Mouse (Mus musculus) stomach, embryonic 15.5 days (tissue): ENCODE measurements around the gene Fbxl15. TPM values are rescaled to one million over a fixed set of nuclear protein-coding genes. Genes with fewer than 3 reads are reported as not detected.

Experiments
- ATAC-seq: fragments of 200-750 bp; cut with Nextera tagmentation; 2 replicates; pipeline ENCODE4 v1.8.0; 2017; ENCODE audit warnings: low read depth, moderate number of reproducible peaks, moderate TSS enrichment; ENCODE audit not compliant: insufficient read depth, low FRiP score
- H3K27ac ChIP-seq: fragments of 300-500 bp; sonication (generic); 2 replicates; pipeline ENCODE4 v1.5.1; 2015; ENCODE audit warnings: mild to moderate bottlenecking, inconsistent platforms
- H3K27me3 ChIP-seq: fragments of 300-500 bp; sonication (generic); replicated peaks from 2 replicates; pipeline ENCODE4 v1.6.1; 2015; ENCODE audit warnings: inconsistent platforms
- H3K36me3 ChIP-seq: fragments of 300-500 bp; sonication (generic); 2 replicates; pipeline ENCODE4 v1.6.1; 2015; ENCODE audit warnings: inconsistent platforms
- H3K4me1 ChIP-seq: fragments of 300-500 bp; sonication (generic); 2 replicates; pipeline ENCODE4 v1.6.1; 2015; ENCODE audit warnings: inconsistent platforms
- H3K4me2 ChIP-seq: fragments of 300-500 bp; sonication (generic); 2 replicates; pipeline ENCODE4 v1.6.1; 2015; ENCODE audit warnings: mild to moderate bottlenecking, inconsistent platforms
- H3K4me3 ChIP-seq: fragments of 300-500 bp; sonication (generic); replicated peaks from 2 replicates; pipeline ENCODE4 v1.5.1; 2015; ENCODE audit warnings: inconsistent platforms
- H3K9ac ChIP-seq: fragments of 300-500 bp; sonication (generic); 2 replicates; pipeline ENCODE4 v1.6.1; 2015; ENCODE audit warnings: inconsistent platforms
- H3K9me3 ChIP-seq: fragments of 300-500 bp; sonication (generic); 2 replicates; pipeline ENCODE4 v1.6.1; 2016; ENCODE audit warnings: inconsistent platforms
- WGBS: fragments of 180-500 bp; shearing (Covaris S2); methylation state at CpG from one replicate; pipeline ENCODE4 v1.1.7; 2015; 5-methylcytosine and 5-hydroxymethylcytosine counted together
- microRNA counts: library from miRNA; unstranded; fragments of <30 nt; microRNA quantifications from one replicate; lab custom pipeline; 2016
- microRNA-seq: library from miRNA; unstranded; fragments of <30 nt; microRNA quantifications from one replicate; pipeline ENCODE4, GENCODE M21; 2016
- polyA plus RNA-seq: library from polyadenylated mRNA; unstranded; fragments of >200 nt; fragmentation: Nextera tagmentation; extraction: Ambion mirVana; gene quantifications from 2 replicates; pipeline ENCODE4 v1.2.1, GENCODE M21; 2015

The Fbxl15 gene
- polyA plus RNA-seq, 1 experiment from 2014 or later = 16.7 TPM

DNA sequence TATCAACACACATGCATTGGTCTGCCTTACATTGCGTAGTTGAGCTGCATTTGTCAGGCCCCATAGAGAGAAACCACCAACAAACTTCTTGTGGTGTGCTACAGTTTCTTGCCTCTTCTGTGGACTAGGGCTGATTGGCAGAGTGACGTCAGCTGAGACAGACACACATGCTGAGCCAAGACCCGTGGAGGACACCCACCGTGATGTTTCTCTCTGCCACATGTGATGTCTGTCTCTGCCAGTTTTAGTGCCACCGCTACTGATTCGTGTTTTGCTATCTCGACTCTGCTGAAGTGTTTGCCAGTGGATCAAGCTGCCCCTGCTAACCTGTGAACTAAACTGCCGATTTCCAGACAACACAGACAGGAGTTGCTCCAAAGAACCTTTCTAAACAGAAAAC is 34.1 kb downstream of the Fbxl15 start:
- H3K9ac ChIP-seq = no peak overlapping the region
- H3K4me2 ChIP-seq = no peak overlapping the region
- H3K9me3 ChIP-seq = no peaks in the 10 kb centered on the region
- no peak overlapping the region for H3K4me3 ChIP-seq
- no peaks in the 10 kb centered on the region for H3K36me3 ChIP-seq
- no peak overlapping the region for H3K27ac ChIP-seq
- H3K4me1 ChIP-seq = peaks cover 8% of the 10 kb centered on the region; the same call in 1 of the 2 replicates
- WGBS = 83% methylated on average over 8 of the region's 8 CpGs
- no peak for ATAC-seq
- H3K27me3 ChIP-seq = no peaks in the 10 kb centered on the region

DNA sequence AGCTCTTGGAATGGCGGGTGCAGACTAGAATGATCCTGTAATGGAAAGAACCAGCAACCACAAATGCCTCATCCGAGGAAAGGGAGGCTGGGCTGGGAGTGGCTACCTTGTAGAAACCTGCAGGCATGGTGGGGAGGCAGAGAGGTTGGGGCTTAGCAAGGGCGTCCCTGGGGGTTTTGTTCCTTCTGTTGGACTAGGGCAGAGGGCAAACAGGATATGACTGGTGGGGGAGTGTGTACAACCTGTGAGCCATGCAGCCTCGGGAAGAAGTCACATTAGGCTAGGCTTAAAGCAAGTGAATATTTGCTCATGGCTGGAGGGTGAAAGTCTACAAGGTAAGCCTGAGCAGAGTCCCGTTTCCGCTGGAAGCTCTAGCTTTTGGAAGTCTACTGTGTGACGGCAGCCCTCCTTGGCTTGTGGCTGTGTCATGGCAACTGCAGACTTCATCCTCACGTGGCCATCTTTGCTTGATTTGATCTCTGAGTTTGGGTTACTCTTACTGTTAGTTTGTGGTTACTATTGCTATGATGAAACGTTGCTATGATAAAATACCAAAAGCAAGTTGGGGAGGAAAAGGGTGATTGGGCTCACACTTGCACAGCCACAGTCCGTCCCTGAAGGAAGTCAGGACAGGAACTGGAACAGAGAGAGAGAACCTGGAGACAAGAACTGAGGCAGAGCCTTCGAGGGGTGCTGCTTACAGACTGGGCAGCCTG is 35.5 kb downstream of the Fbxl15 start:
- H3K9me3 ChIP-seq = no peaks in the 10 kb centered on the region
- no peak overlapping the region for H3K4me3 ChIP-seq
- no peak overlapping the region for H3K9ac ChIP-seq
- no peaks in the 10 kb centered on the region for H3K36me3 ChIP-seq
- WGBS = 77% methylated on average over 11 of the region's 11 CpGs
- H3K4me2 ChIP-seq = no peak overlapping the region
- H3K27me3 ChIP-seq = no peaks in the 10 kb centered on the region
- ATAC-seq = no peak
- peaks cover 2% of the 10 kb centered on the region; the same call in 1 of the 2 replicates for H3K4me1 ChIP-seq
- H3K27ac ChIP-seq = no peak overlapping the region

DNA sequence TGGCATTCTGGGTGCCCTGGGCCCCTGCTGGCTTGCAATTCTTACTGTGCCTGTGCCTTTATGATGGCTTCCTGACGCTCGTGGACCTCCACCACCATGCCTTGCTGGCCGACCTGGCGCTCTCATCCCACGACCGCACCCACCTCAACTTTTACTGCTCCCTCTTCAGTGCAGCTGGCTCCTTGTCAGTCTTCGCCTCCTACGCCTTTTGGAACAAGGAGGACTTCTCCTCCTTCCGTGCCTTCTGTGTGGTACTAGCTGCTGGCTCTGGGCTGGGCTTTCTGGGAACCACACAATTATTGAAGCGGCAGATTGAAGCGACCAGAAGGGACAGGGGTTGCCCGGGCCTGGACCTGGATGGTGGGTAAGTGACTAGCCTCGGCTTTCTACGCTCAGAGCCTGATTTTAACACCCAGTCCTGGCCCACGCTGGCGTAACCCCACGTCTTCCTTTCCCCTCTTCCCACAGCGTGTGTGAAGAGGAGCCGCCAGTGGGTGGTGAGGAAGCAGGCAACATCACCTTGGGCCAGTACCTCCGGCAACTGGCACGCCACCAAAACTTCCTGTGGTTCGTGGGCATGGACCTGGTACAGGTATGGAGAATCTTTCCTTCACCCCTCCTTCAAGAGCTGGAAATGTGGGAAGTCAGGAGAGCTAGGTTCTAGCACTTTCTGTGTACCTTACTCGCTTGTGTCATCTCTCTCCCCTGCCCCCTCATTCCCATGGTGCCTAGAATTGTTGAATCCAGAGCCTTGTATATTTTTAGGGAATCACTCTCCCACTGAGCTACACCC is 40.0 kb downstream of the Fbxl15 start:
- Histone ChIP-seq H3K9ac (no peak overlapping the region), H3K36me3 (no peaks in the 10 kb centered on the region), H3K4me2 (no peak overlapping the region), H3K27ac (no peak overlapping the region), H3K4me1 (no peaks in the 10 kb centered on the region), H3K9me3 (no peaks in the 10 kb centered on the region), H3K4me3 (no peak overlapping the region), H3K27me3 (no peaks in the 10 kb centered on the region)
- no peak for ATAC-seq
- WGBS = 86% methylated on average over 23 of the region's 23 CpGs

DNA sequence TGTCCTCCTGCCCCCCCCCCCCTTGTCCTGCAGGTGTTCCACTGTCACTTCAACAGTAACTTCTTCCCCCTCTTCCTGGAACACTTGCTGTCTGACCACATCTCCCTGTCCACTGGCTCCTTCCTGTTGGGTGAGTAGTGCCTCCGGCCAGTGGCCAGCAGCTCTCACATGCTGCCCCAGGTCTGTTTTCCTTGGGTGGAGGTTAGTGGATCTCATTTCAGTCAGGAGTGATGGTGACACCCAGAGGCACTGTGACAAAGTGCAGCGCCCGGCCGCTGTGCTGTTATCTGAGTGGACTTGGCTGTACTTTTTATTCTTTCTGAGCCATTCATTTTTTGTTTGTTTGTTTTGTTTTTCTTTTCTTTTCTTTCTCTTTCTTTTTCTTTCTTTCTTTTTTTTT is 41.2 kb downstream of the Fbxl15 start:
- Histone ChIP-seq H3K27me3 (no peaks in the 10 kb centered on the region), H3K27ac (no peak overlapping the region), H3K9me3 (no peaks in the 10 kb centered on the region), H3K36me3 (no peaks in the 10 kb centered on the region), H3K4me2 (no peak overlapping the region), H3K4me3 (no peak overlapping the region), H3K4me1 (no peaks in the 10 kb centered on the region), H3K9ac (no peak overlapping the region)
- 21% methylated on average over 4 of the region's 4 CpGs for WGBS
- no peak for ATAC-seq

DNA sequence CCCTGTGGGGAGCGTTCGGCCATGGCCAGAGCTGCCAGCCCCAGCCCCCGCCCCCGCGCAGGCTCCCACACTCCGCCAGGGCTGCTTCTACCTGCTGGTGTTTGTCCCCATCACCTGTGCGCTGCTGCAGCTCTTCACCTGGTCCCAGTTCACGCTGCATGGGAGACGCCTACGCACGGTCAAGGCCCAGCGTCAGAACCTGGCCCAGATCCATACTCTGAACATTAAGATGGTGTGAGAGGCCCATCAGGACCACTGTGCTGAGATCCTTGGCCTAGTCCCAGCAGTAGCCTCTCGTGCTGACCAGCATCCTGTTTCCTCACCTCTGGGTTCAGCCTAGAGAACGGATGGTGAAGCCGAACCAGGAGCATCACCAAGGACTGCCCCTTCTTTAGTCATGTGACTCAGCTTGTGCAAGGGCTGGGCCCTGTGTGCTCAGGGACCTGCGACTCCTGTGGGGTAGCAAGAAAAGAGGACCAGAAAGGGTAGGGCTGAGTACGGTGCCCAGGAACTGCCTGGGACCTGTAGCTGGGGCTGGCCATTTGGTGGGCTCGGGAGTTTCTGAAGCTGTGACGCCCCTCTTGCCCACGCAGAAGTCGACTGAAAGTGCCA is 46.6 kb downstream of the Fbxl15 start:
- ATAC-seq = no peak
- peaks cover 27% of the 10 kb centered on the region for H3K36me3 ChIP-seq
- H3K27ac ChIP-seq = no peak overlapping the region
- H3K4me2 ChIP-seq = no peak overlapping the region
- H3K4me1 ChIP-seq = no peaks in the 10 kb centered on the region
- no peaks in the 10 kb centered on the region for H3K27me3 ChIP-seq
- no peaks in the 10 kb centered on the region for H3K9me3 ChIP-seq
- WGBS = 58% methylated on average over 21 of the region's 21 CpGs
- no peak overlapping the region for H3K9ac ChIP-seq
- no peak overlapping the region for H3K4me3 ChIP-seq

DNA sequence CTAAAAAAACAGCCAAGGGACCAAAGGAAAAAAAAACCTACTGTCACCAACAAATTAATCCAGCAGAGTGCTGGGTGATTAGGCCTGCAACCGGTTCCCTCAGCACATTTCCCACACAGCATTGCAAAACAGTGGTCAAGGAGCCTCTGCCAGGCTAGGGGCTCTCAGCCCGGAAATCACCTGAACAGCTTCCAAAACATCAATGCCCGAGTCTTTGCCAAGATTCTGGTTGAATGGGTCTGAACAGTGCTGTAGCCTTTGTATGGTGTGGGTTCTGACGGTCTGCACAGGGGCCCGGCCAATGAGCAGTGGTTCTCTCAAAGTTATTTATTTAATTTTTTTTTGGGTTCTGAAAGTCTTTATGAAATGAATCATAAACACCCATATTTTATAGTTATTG is 47.5 kb downstream of the Fbxl15 start:
- H3K9me3 ChIP-seq = no peaks in the 10 kb centered on the region
- no peak overlapping the region for H3K9ac ChIP-seq
- WGBS = 52% methylated on average over 5 of the region's 5 CpGs
- peaks cover 36% of the 10 kb centered on the region for H3K36me3 ChIP-seq
- no peaks in the 10 kb centered on the region for H3K27me3 ChIP-seq
- no peak for ATAC-seq
- no peak overlapping the region for H3K4me2 ChIP-seq
- no peak overlapping the region for H3K4me3 ChIP-seq
- no peaks in the 10 kb centered on the region for H3K4me1 ChIP-seq
- H3K27ac ChIP-seq = no peak overlapping the region

DNA sequence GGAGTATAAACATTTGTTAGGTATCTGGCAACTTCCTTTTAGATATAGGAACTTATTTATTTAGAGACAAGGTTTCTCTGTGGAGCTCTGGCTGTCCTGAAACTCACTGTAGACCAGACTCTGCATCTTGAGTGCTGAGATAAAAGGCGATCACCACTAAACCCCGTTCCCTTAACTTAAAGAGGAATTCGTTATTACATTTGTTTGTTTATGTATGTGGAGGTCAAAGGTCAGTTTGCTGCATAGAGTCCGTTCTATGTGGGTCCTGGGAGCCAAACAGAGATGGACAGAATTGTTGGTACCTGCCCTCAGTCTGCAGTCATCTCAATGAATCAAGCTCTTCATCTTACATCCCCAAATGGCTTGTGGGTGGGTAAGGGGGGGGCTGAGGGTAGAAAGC is 47.9 kb downstream of the Fbxl15 start:
- Histone ChIP-seq H3K27ac (no peak overlapping the region), H3K4me1 (no peaks in the 10 kb centered on the region), H3K9ac (no peak overlapping the region), H3K9me3 (no peaks in the 10 kb centered on the region), H3K4me3 (no peak overlapping the region), H3K36me3 (peaks cover 40% of the 10 kb centered on the region), H3K4me2 (no peak overlapping the region), H3K27me3 (no peaks in the 10 kb centered on the region)
- WGBS = 23% methylated on average over 4 of the region's 4 CpGs
- no peak for ATAC-seq

MicroRNAs within 50 kb of the gene (microRNA counts, 519-probe panel; counts per million panel counts)
- 2,609 counts per million, percentile 63 among the panel's probes with 10 or more counts for microRNA mmu-miR-146b (lab: Ali Mortazavi, UCI)

Small RNA genes lying within 50 kb of the gene (microRNA-seq; reads per million reads assigned to microRNA genes)
- gene Mir146b = not detected

Other genes with a start within 250 kb of the Fbxl15 start
- not detected in 2 replicates for gene Elovl3, start 196.3 kb upstream of the Fbxl15 start, polyA plus RNA-seq
- gene Pitx3, start 179.9 kb upstream of the Fbxl15 start, polyA plus RNA-seq = 0.15 TPM in 1 of 2 replicates, not detected in the other
- gene Gbf1, start 175.7 kb upstream of the Fbxl15 start, polyA plus RNA-seq = 59.3 and 63.1 TPM in 2 replicates
- gene Nfkb2, start 23.9 kb upstream of the Fbxl15 start, polyA plus RNA-seq = 10.6 TPM in 2 replicates
- 52.9 and 54.7 TPM in 2 replicates for gene Psd, start 1.0 kb upstream of the Fbxl15 start, polyA plus RNA-seq
- 134 and 137 TPM in 2 replicates for gene Cuedc2, start 10.5 kb downstream of the Fbxl15 start, polyA plus RNA-seq
- gene Mfsd13a, start 12.9 kb downstream of the Fbxl15 start, polyA plus RNA-seq = 11.9 and 12.9 TPM in 2 replicates
- 1.4 and 1.5 TPM in 2 replicates for gene 2310034G01Rik, start 22.1 kb downstream of the Fbxl15 start, polyA plus RNA-seq
- gene Actr1a, start 67.6 kb downstream of the Fbxl15 start, polyA plus RNA-seq = 122 TPM in 2 replicates
- 24.9 and 26.2 TPM in 2 replicates for gene Sufu, start 68.7 kb downstream of the Fbxl15 start, polyA plus RNA-seq
- gene Trim8, start 173.5 kb downstream of the Fbxl15 start, polyA plus RNA-seq = 20.4 and 20.9 TPM in 2 replicates
- 98.2 and 103 TPM in 2 replicates for gene Arl3, start 245.0 kb downstream of the Fbxl15 start, polyA plus RNA-seq
- gene Sfxn2, start 245.2 kb downstream of the Fbxl15 start, polyA plus RNA-seq = 21.9 and 23.8 TPM in 2 replicates